Mouse (Mus musculus): ENCODE data around the gene Crx. TPM values are rescaled to one million over a fixed set of nuclear protein-coding genes. Genes with fewer than 3 reads are reported as not detected.

The Crx gene
- polyA plus RNA-seq (2014; fragmentation: Illumina TruSeq; extraction: RNeasy Lipid Tissue Mini Kit (QIAGEN cat#74804); ENCODE audit: low replicate concordance): not detected

GRCm38 (mm10) chr7:15879756-15880155 lies at the start of gene Crx:
Gene Crx, minus strand, starts transcription at chr7:15879968.

GRCm38 (mm10) chr7:15922220-15922773 lies 42.5 kb upstream of the Crx start, which contains the start of gene Selenow:
Gene Selenow, minus strand, starts transcription at chr7:15922402.

GRCm38 (mm10) chr7:15882317-15882716 lies 2.5 kb upstream of the Crx start, which contains the start of gene Crxos:
Gene Crxos, plus strand, starts transcription at chr7:15882617.

GRCm38 (mm10) chr7:15839578-15839977 lies 40.2 kb downstream of the Crx start, which contains the start of gene Obox6:
Gene Obox6, minus strand, starts transcription at chr7:15839678.

Other genes with a start within 250 kb of the Crx start
- gene Obox3, start 240.1 kb downstream of the Crx start, polyA plus RNA-seq (2014; fragmentation: Illumina TruSeq; extraction: RNeasy Lipid Tissue Mini Kit (QIAGEN cat#74804); ENCODE audit: low replicate concordance): not detected
- gene Obox5, start 129.8 kb downstream of the Crx start, polyA plus RNA-seq (2014; fragmentation: Illumina TruSeq; extraction: RNeasy Lipid Tissue Mini Kit (QIAGEN cat#74804); ENCODE audit: low replicate concordance): not detected
- gene Obox6, start 40.3 kb downstream of the Crx start, polyA plus RNA-seq (2014; fragmentation: Illumina TruSeq; extraction: RNeasy Lipid Tissue Mini Kit (QIAGEN cat#74804); ENCODE audit: low replicate concordance): not detected
- not detected for gene Crxos, start 2.6 kb upstream of the Crx start, polyA plus RNA-seq (2014; fragmentation: Illumina TruSeq; extraction: RNeasy Lipid Tissue Mini Kit (QIAGEN cat#74804); ENCODE audit: low replicate concordance)
- gene Selenow, start 42.4 kb upstream of the Crx start, polyA plus RNA-seq (2014; fragmentation: Illumina TruSeq; extraction: RNeasy Lipid Tissue Mini Kit (QIAGEN cat#74804); ENCODE audit: low replicate concordance): 1.4 TPM
- gene Nop53, start 66.1 kb upstream of the Crx start, polyA plus RNA-seq (2014; fragmentation: Illumina TruSeq; extraction: RNeasy Lipid Tissue Mini Kit (QIAGEN cat#74804); ENCODE audit: low replicate concordance): 6.2 TPM
- gene Ehd2, start 87.6 kb upstream of the Crx start, polyA plus RNA-seq (2014; fragmentation: Illumina TruSeq; extraction: RNeasy Lipid Tissue Mini Kit (QIAGEN cat#74804); ENCODE audit: low replicate concordance): 4.9 TPM
- 0.56 TPM for gene Bicra, start 168.0 kb upstream of the Crx start, polyA plus RNA-seq (2014; fragmentation: Illumina TruSeq; extraction: RNeasy Lipid Tissue Mini Kit (QIAGEN cat#74804); ENCODE audit: low replicate concordance)
- gene Zfp541, start 181.8 kb upstream of the Crx start, polyA plus RNA-seq (2014; fragmentation: Illumina TruSeq; extraction: RNeasy Lipid Tissue Mini Kit (QIAGEN cat#74804); ENCODE audit: low replicate concordance): not detected
- gene Napa, start 218.5 kb upstream of the Crx start, polyA plus RNA-seq (2014; fragmentation: Illumina TruSeq; extraction: RNeasy Lipid Tissue Mini Kit (QIAGEN cat#74804); ENCODE audit: low replicate concordance): 7.2 TPM
- 6.2 TPM for gene Kptn, start 239.9 kb upstream of the Crx start, polyA plus RNA-seq (2014; fragmentation: Illumina TruSeq; extraction: RNeasy Lipid Tissue Mini Kit (QIAGEN cat#74804); ENCODE audit: low replicate concordance)
- gene Slc8a2, start 249.9 kb upstream of the Crx start, polyA plus RNA-seq (2014; fragmentation: Illumina TruSeq; extraction: RNeasy Lipid Tissue Mini Kit (QIAGEN cat#74804); ENCODE audit: low replicate concordance): not detected